Mouse (Mus musculus): ENCODE data around the gene Myrip. TPM values are rescaled to one million over a fixed set of nuclear protein-coding genes. Genes with fewer than 3 reads are reported as not detected.
"Not testable (repeated sequence)": the region's sequence is repeated elsewhere in the genome, so short reads cannot be mapped to it uniquely, and the experiment has no call there.

Gene Myrip
- polyA plus RNA-seq, 1 experiment from 2014 or later = 0.89 TPM

DNA sequence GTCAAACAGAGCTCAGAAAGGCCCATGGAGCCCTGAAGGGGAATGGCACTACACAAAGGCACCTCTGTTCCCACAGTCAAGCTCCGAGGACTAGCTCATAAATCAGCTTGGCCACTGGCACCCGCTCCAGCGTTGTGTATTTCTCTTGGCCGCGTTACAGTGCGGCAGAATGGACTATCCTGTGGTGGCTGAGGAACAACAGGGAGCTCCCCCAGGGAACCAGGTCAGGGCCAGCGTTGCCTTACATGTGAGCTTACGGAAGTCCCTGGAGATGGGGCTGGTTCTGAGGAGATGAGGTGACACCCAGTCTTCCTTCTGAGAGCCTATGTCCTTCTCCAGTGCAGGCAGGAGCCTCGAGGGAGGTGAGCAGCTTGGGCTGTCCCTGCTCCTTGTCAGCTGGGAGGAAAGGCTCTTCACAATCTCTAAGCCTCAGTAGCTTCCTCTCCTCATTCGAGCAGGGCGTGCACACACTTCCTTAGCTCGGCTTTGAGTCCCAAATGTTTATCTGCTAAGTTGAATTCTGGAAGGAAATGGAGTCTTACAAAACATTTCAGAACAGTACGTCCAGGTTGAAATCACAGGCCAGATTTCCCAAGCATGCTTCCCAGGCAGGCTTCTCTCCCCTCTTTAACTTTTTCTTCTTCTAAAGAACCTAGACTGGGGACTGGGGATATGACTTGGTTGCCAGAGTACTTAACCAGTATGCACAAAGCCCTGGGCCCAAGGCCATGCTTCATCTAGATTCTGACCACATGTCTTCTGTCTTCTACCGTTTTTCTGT is 59.3 kb downstream of the Myrip start:
- H3K27me3 ChIP-seq (replicated peaks) = no peaks in the 10 kb centered on the region
- H3K9ac ChIP-seq = no peak overlapping the region
- H3K4me3 ChIP-seq (replicated peaks) = no peak overlapping the region
- H3K36me3 ChIP-seq = no peaks in the 10 kb centered on the region
- H3K4me1 ChIP-seq (replicated peaks) = no peaks in the 10 kb centered on the region
- H3K27ac ChIP-seq = peak overlapping the region; percentile 40; the same call in 1 of the 2 replicates
- H3K9me3 ChIP-seq = no peaks in the 10 kb centered on the region
- 33% methylated on average over 14 of the region's 14 CpGs for WGBS
- H3K4me2 ChIP-seq (replicated peaks) = no peak overlapping the region
- peak; percentile 66; the same call in 1 of the 2 replicates for ATAC-seq

DNA sequence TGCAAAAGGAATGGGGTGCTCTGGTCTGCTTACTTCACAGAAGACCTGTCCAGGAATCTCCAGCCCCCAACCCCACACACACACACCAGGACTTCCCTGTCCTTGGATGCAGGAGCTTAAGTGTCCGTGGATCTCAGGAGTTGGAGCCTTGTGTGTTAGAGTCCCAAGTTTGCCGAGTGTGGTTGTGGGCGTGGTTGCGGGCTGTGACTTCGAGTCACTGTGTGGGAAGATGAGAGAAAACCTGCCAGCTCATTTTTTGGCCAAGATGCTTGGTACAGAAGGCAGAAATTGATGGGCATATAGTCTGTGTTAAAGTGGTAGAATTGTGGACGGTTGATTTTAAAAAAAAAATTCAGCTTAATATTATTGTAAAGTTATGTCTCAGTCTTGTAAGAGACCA is 60.3 kb downstream of the Myrip start:
- H3K4me1 ChIP-seq (replicated peaks) = no peaks in the 10 kb centered on the region
- no peaks in the 10 kb centered on the region for H3K36me3 ChIP-seq
- 87% methylated on average over 6 of the region's 6 CpGs for WGBS
- no peak for ATAC-seq
- no peak overlapping the region for H3K4me3 ChIP-seq (replicated peaks)
- no peaks in the 10 kb centered on the region for H3K27me3 ChIP-seq (replicated peaks)
- no peak overlapping the region for H3K9ac ChIP-seq
- no peak overlapping the region for H3K27ac ChIP-seq
- H3K4me2 ChIP-seq (replicated peaks) = no peak overlapping the region
- no peaks in the 10 kb centered on the region for H3K9me3 ChIP-seq

DNA sequence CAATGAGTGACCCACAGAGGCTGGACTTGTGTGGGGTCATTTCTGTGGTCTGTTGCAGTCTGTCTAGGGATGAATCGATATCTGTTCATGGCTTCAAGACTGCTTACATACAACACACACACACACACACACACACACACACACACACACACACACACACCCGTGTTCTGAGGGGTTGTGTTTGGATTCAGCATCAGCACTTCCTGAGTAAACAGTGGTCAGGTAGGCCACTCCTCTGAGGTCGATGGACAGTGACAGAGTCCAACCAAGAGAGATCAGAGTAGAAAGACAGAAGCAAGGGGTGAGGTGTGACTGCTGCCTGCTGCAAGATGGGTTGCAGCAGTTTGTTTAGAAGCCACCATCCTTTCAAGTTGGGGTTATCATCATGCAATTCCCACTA is 61.4 kb downstream of the Myrip start:
- ATAC-seq = no peak
- Histone ChIP-seq H3K27me3 (replicated peaks) (no peaks in the 10 kb centered on the region), H3K9me3 (no peaks in the 10 kb centered on the region), H3K36me3 (no peaks in the 10 kb centered on the region), H3K4me2 (replicated peaks) (no peak overlapping the region), H3K27ac (no peak overlapping the region), H3K4me3 (replicated peaks) (no peak overlapping the region), H3K4me1 (replicated peaks) (no peaks in the 10 kb centered on the region), H3K9ac (no peak overlapping the region)
- WGBS = 48% methylated on average over 3 of the region's 3 CpGs

DNA sequence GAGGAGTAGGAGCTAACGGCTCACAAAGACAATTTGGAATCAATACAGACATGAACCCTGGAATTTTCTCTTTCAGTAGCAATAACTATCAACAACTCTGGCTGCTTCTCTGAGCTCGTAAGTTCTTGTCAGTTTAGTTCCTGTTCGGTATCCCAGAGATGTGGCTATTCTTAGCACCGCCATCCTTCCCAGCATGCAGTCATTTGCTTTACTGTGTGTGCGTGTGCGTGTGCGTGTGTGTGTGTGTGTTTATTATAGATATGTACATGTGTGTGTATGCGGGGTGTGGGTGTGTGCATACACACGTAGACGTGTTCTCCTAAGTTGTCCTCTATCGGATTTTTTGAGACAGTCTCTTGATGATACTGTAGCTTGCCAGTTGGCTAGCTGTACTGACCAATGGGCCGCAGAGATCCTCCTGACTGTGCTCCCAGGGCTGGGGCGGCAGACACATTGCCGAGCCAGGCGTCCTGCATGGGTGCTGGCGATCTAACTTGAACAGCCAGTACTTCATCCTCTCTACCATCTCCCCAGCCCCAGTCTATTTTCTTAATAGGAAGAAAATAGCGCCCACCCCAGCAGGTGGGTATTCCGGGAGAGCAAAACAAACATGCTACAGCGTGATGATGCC is 63.5 kb downstream of the Myrip start:
- H3K27ac ChIP-seq = no peak overlapping the region
- 80% methylated on average over 19 of the region's 19 CpGs for WGBS
- H3K4me1 ChIP-seq (replicated peaks) = no peaks in the 10 kb centered on the region
- H3K4me3 ChIP-seq (replicated peaks) = no peak overlapping the region
- no peaks in the 10 kb centered on the region for H3K36me3 ChIP-seq
- no peak overlapping the region for H3K9ac ChIP-seq
- no peaks in the 10 kb centered on the region for H3K9me3 ChIP-seq
- H3K4me2 ChIP-seq (replicated peaks) = no peak overlapping the region
- no peaks in the 10 kb centered on the region for H3K27me3 ChIP-seq (replicated peaks)
- ATAC-seq = no peak

DNA sequence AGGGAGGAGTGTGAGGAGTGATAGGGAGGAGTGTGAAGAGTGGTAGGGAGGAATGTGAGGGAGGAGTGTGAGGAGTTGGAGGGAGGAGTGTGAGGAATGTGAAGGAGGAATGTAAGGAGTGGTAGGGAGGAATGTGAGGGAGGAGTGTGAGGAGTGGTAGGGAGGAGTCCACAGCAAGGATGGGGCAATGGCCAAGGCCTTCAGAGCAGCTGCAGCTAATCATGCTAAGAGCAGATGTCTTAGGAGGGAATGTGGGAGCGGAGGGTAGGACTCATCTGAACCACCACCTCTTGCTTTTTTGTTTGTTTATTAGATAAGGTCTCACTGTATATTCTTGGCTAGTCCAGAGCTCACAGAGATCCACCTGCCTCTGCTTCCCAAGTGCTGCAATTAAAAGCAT is 66.2 kb downstream of the Myrip start:
- 86% methylated on average over 1 of the region's 1 CpGs for WGBS
- no peaks in the 10 kb centered on the region for H3K9me3 ChIP-seq
- H3K4me2 ChIP-seq (replicated peaks) = no peak overlapping the region
- ATAC-seq = no peak
- H3K36me3 ChIP-seq = no peaks in the 10 kb centered on the region
- H3K27me3 ChIP-seq (replicated peaks) = no peaks in the 10 kb centered on the region
- H3K4me3 ChIP-seq (replicated peaks) = no peak overlapping the region
- H3K27ac ChIP-seq = no peak overlapping the region
- H3K9ac ChIP-seq = no peak overlapping the region
- H3K4me1 ChIP-seq (replicated peaks) = no peaks in the 10 kb centered on the region

DNA sequence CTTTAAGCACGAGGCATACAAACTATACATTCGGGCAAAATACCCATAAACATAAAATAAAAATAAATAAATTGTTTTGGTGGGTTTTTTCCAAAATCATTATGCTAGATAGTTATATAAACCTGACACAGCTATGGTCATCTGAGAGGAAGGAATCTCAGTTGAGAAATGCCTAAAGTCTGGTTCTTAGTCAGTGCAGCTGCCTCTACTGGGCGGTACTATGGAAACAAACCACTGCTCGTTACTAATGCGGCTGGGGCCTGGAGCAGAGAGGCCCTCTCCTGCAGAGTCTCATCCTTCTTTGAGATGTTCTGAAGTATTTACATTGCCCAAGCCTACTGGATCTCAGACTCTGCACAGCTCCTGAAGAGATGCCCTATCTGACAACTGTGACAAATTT is 70.3 kb downstream of the Myrip start:
- H3K36me3 ChIP-seq = no peaks in the 10 kb centered on the region
- WGBS = 69% methylated on average over 5 of the region's 5 CpGs
- H3K4me2 ChIP-seq (replicated peaks) = no peak overlapping the region

DNA sequence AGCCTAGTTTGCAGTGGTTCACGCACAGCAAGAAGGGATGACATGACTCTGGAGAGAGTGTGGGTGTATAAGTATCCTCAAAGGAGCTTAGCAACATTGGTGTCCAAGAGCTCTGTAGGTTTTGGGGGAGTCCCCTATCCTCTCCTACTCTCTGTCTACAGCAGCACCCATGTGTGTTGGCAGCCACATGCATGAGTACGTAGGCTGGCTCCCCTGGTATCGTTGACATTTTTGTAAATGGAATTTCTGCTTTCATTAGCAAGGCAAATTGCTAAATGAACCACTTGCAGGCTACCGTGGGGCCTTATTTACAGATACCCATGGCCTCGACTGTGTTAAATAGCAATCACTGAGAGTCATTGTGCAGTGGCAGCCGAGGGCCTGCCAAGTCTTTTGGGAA is 71.0 kb downstream of the Myrip start:
- H3K4me2 ChIP-seq (replicated peaks) = no peak overlapping the region
- no peaks in the 10 kb centered on the region for H3K4me1 ChIP-seq (replicated peaks)
- H3K36me3 ChIP-seq = no peaks in the 10 kb centered on the region
- no peaks in the 10 kb centered on the region for H3K9me3 ChIP-seq
- no peak overlapping the region for H3K4me3 ChIP-seq (replicated peaks)
- H3K27me3 ChIP-seq (replicated peaks) = no peaks in the 10 kb centered on the region
- no peak for ATAC-seq
- H3K9ac ChIP-seq = no peak overlapping the region
- no peak overlapping the region for H3K27ac ChIP-seq
- WGBS = 78% methylated on average over 6 of the region's 6 CpGs

More for the DNA sequence above, 70.3 kb downstream of the Myrip start:
- no peak overlapping the region for H3K4me3 ChIP-seq (replicated peaks)
- H3K27me3 ChIP-seq (replicated peaks) = no peaks in the 10 kb centered on the region
- no peaks in the 10 kb centered on the region for H3K4me1 ChIP-seq (replicated peaks)
- no peak overlapping the region for H3K27ac ChIP-seq
- no peaks in the 10 kb centered on the region for H3K9me3 ChIP-seq
- H3K9ac ChIP-seq = no peak overlapping the region
- ATAC-seq = no peak

DNA sequence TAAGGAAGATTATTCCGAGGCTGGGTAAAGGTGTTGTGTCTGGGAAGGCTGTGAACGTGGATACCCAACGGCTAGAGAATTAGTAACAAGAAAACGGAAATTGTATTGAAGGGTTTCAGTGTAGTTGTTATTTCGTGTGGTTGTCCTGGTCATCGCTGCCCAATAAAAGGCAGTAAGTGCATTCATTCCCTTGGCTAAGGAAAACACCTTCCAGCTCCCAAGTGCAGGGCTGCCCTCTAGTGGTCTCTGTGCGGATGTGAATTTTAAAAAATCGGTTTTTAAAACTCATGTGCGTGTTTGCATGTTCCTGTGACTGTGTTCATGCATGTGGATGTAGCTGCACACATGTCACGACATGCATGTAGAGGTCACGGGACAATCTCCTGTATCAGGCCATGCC is 76.4 kb downstream of the Myrip start:
- 23% methylated on average over 11 of the region's 11 CpGs for WGBS
- ATAC-seq = no peak
- Histone ChIP-seq H3K9me3 (no peaks in the 10 kb centered on the region), H3K9ac (no peak overlapping the region), H3K4me1 (replicated peaks) (no peaks in the 10 kb centered on the region), H3K27ac (no peak overlapping the region), H3K4me2 (replicated peaks) (no peak overlapping the region), H3K4me3 (replicated peaks) (no peak overlapping the region), H3K27me3 (replicated peaks) (no peaks in the 10 kb centered on the region), H3K36me3 (no peaks in the 10 kb centered on the region)

DNA sequence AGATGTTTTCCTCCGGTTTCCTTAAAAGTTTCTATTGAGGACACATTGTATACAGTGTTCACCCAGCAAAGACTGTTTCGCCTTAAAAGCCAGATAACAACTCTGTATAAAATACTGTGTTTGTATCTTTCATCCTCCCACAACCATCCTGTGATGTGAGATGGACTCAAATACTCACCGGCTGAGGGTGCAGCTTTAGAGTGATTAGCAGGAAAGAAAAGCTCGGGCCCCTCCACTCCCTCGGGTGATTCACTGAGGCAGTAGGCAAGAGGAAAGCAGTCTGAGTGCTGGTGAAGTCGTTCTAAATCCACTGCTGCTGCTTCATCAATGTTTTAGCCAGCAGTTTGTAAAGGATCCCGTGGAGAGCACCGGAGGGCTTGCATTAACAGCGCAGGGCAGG is 93.9 kb downstream of the Myrip start:
- H3K9me3 ChIP-seq = no peaks in the 10 kb centered on the region
- H3K4me3 ChIP-seq (replicated peaks) = no peak overlapping the region
- no peaks in the 10 kb centered on the region for H3K36me3 ChIP-seq
- 36% methylated on average over 9 of the region's 9 CpGs for WGBS
- no peak overlapping the region for H3K4me2 ChIP-seq (replicated peaks)
- no peak overlapping the region for H3K27ac ChIP-seq
- H3K27me3 ChIP-seq (replicated peaks) = no peaks in the 10 kb centered on the region
- H3K9ac ChIP-seq = no peak overlapping the region
- H3K4me1 ChIP-seq (replicated peaks) = no peaks in the 10 kb centered on the region
- ATAC-seq = no peak

DNA sequence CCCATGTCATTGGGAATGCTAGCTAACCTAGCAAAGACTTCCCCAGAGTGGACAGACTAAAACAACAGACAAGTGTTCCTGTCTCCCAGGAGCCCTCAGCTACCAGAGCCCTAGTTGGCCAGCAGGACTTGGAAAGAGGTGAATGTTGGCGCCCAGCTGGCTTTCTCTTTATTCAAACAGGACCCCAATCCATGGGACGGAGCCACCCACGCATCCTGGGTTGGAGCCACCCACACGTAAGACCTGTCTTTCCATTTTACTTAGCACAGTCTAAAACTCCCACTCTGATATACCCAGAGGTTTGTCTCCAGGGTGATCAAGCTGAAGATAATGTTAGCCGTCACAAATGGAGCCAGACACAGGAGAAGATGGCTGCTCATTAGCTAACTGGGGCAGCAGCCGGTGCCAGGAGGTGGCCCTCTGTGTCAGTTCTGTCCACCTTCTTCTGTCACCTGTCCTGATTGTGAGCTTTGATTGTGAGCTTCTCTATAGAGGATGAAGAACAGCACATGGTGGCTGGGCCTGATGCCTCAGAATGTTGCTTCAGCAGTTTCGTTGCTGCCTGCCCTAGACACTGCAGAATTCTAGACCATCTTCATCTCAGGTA is 95.4 kb downstream of the Myrip start:
- H3K4me2 ChIP-seq (replicated peaks) = no peak overlapping the region
- H3K27ac ChIP-seq = no peak overlapping the region
- H3K9ac ChIP-seq = no peak overlapping the region
- H3K4me3 ChIP-seq (replicated peaks) = no peak overlapping the region
- WGBS = 90% methylated on average over 7 of the region's 7 CpGs
- H3K27me3 ChIP-seq (replicated peaks) = no peaks in the 10 kb centered on the region
- H3K4me1 ChIP-seq (replicated peaks) = no peaks in the 10 kb centered on the region
- no peak for ATAC-seq
- no peaks in the 10 kb centered on the region for H3K9me3 ChIP-seq
- H3K36me3 ChIP-seq = no peaks in the 10 kb centered on the region

DNA sequence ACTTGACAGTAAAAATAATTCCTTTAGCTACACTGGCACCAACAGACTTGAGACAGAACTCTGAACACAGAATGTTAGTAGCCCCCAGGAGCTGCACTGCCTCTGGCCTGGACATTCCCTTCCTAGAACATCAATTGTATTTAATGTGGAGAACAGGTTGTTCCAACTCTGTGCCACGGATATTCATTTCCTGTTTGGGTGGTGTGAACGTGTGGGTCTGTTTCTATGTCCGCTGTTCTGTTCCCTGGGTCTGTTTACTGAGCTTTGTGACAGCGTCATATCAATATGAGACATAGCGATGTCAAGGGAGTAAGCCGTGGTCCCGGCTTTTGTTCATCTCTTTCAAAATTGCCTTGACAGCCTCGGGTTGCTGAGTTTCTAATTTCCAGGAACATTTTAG is 97.0 kb downstream of the Myrip start:
- Histone ChIP-seq H3K27ac (no peak overlapping the region), H3K27me3 (replicated peaks) (no peaks in the 10 kb centered on the region), H3K9me3 (no peaks in the 10 kb centered on the region), H3K4me3 (replicated peaks) (no peak overlapping the region), H3K9ac (no peak overlapping the region), H3K4me1 (replicated peaks) (no peaks in the 10 kb centered on the region), H3K4me2 (replicated peaks) (no peak overlapping the region), H3K36me3 (no peaks in the 10 kb centered on the region)
- 76% methylated on average over 8 of the region's 8 CpGs for WGBS
- ATAC-seq = no peak

DNA sequence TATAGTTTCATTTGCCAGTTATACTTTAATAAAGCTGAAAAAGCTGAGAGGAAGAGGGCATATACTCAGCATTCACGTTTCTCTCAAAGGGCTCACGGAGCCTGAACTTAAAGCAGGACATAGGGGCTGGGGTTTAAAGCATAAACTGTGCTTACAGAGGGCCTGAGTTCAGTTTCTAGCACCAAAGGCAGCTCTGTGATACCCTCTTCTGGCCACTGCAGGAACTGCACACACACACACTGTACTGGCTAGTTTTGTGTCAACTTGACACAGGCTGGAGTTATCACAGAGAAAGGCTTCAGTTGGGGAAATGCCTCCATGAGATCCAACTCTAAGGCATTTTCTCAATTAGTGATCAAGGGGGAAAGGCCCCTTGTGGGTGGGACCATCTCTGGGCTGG is 98.2 kb downstream of the Myrip start:
- H3K9ac ChIP-seq = not testable (repeated sequence)

DNA sequence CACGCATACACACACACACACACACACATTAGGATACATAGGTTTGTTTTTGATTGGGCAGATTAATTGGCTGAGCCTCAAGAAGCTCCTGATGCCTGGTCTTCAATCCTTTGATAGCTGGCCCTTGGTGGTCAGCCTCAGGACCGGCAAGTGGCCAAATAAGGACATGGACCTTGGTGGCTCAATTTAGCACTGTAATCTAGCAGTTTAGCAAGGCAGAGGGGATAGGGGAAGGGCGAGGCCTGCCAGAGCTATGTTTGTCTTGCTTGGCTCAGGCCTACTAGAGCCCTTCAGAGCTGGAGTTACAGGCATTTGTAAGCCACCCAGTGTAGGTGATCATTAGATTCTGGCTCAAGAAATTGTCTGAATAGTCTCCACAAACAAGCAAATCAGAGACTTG is 101.1 kb downstream of the Myrip start:
- ATAC-seq = no peak
- Histone ChIP-seq H3K4me2 (replicated peaks) (no peak overlapping the region), H3K9ac (no peak overlapping the region), H3K4me1 (replicated peaks) (no peaks in the 10 kb centered on the region), H3K9me3 (no peaks in the 10 kb centered on the region), H3K4me3 (replicated peaks) (no peak overlapping the region), H3K27me3 (replicated peaks) (no peaks in the 10 kb centered on the region), H3K36me3 (no peaks in the 10 kb centered on the region), H3K27ac (no peak overlapping the region)
- WGBS = 81% methylated on average over 3 of the region's 3 CpGs

More for the DNA sequence above, 98.2 kb downstream of the Myrip start:
- not testable (repeated sequence) for H3K4me1 ChIP-seq (replicated peaks); H3K27ac ChIP-seq; ATAC-seq; H3K9me3 ChIP-seq; H3K4me2 ChIP-seq (replicated peaks); H3K4me3 ChIP-seq (replicated peaks); H3K27me3 ChIP-seq (replicated peaks); H3K36me3 ChIP-seq
- WGBS = 84% methylated on average over 2 of the region's 2 CpGs
